18 mouse cellular contexts compared by ENCODE assay signal in the genomic region with DNA sequence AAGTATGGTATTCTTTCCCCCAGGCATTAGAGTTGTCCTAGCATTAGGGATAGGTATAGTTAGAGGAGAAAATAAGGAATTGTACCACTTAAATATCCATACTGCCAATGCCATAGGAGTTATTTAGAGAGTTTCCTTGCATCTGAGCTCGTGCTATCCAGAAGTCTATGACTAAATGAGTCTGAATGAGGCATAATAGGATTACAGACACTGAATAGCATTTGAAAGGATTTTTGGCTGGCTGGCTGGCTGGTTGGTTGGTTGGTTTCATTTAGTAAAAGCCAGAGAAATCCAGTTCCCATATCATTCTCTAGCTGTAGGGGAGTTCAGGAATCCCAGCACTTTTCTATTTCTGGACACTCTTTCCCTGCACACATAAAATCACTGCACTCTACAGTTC.
"Had no signal": no experiment of that assay in that cellular context is flagged by ENCODE, and none has a peak within 500 bp of the region (broad histone marks: within the 10 kb centered on the region; RNA-seq: fewer than 3 reads in every experiment).

No protein-coding gene starts in this region.

- H3K36me3 ChIP-seq: liver, embryonic 13.5 days; neural tube, embryonic 13.5 days; stomach, embryonic 15.5 days had no signal

- H3K9ac ChIP-seq: liver, embryonic 13.5 days; neural tube, embryonic 13.5 days; stomach, embryonic 15.5 days had no signal

- H3K4me3 ChIP-seq: layer of hippocampus, adult 2 months; left cerebral cortex, adult 2 months; liver, embryonic 13.5 days; myocyte; neural tube, embryonic 13.5 days; stomach, embryonic 15.5 days had no signal

- DNase-seq: kidney, adult 18-20 months; kidney, adult 9 months; kidney, postnatal 25 days; layer of hippocampus, adult 9-11 months; liver, embryonic 13.5 days; lung, adult 2 months; lung, postnatal 14 days; lung, postnatal 4 days; retina, postnatal 1 day; right cerebral cortex, postnatal 25 days; spleen, adult 18-20 months; thymus, postnatal 25 days had no signal

- H3K4me1 ChIP-seq: liver, embryonic 13.5 days; neural tube, embryonic 13.5 days; stomach, embryonic 15.5 days had no signal

- H3K27ac ChIP-seq: kidney, postnatal 0 days; layer of hippocampus, adult 2 months; left cerebral cortex, adult 2 months; liver, embryonic 13.5 days; neural tube, embryonic 13.5 days; stomach, embryonic 15.5 days had no signal

- H3K27me3 ChIP-seq: liver, embryonic 13.5 days; neural tube, embryonic 13.5 days; stomach, embryonic 15.5 days had no signal

- H3K9me3 ChIP-seq: liver, embryonic 13.5 days; neural tube, embryonic 13.5 days; stomach, embryonic 15.5 days had no signal

- H3K4me2 ChIP-seq: liver, embryonic 13.5 days; neural tube, embryonic 13.5 days; stomach, embryonic 15.5 days had no signal
